Mouse (Mus musculus): ENCODE results near the gene Uts2. TPM values are rescaled to one million over a fixed set of nuclear protein-coding genes. Genes with fewer than 3 reads are reported as not detected.

The Uts2 gene
- polyA plus RNA-seq, 1 experiment from 2014 or later = not detected

GRCm38 (mm10) chr4:151024152-151024551 is 27.3 kb downstream of the Uts2 start:
- Histone ChIP-seq H3K9me3 (replicated peaks) (no peaks in the 10 kb centered on the region), H3K9ac (no peak overlapping the region), H3K36me3 (0 out of 2 replicates have a peak, but pooled peaks cover 7% of the 10 kb centered on the region), H3K27ac (no peak overlapping the region), H3K4me3 (replicated peaks) (no peak overlapping the region), H3K4me2 (no peak overlapping the region), H3K4me1 (0 out of 2 replicates have a peak, but pooled peaks cover 2% of the 10 kb centered on the region), H3K27me3 (no peaks in the 10 kb centered on the region)
- no peak for ATAC-seq (replicated peaks; ENCODE audit: low FRiP score)
- WGBS = 85% methylated on average over 9 of the region's 9 CpGs

GRCm38 (mm10) chr4:151027001-151027400 is 30.1 kb downstream of the Uts2 start:
- H3K9ac ChIP-seq = no peak overlapping the region
- no peaks in the 10 kb centered on the region for H3K27me3 ChIP-seq
- 52% methylated on average over 6 of the region's 6 CpGs for WGBS
- no peak for ATAC-seq (replicated peaks; ENCODE audit: low FRiP score)
- H3K36me3 ChIP-seq = 0 out of 2 replicates have a peak, but pooled peaks cover 4% of the 10 kb centered on the region
- no peak overlapping the region for H3K4me3 ChIP-seq (replicated peaks)
- no peak overlapping the region for H3K4me2 ChIP-seq
- H3K27ac ChIP-seq = no peak overlapping the region
- H3K4me1 ChIP-seq = 0 out of 2 replicates have a peak, but pooled peaks cover 2% of the 10 kb centered on the region
- no peaks in the 10 kb centered on the region for H3K9me3 ChIP-seq (replicated peaks)

GRCm38 (mm10) chr4:151036521-151036920 is 39.6 kb downstream of the Uts2 start:
- H3K4me1 ChIP-seq = no peaks in the 10 kb centered on the region
- no peak for ATAC-seq (replicated peaks; ENCODE audit: low FRiP score)
- no peak overlapping the region for H3K9ac ChIP-seq
- no peak overlapping the region for H3K27ac ChIP-seq
- no peak overlapping the region for H3K4me3 ChIP-seq (replicated peaks)
- H3K9me3 ChIP-seq (replicated peaks) = no peaks in the 10 kb centered on the region
- WGBS = 93% methylated on average over 7 of the region's 7 CpGs
- no peaks in the 10 kb centered on the region for H3K36me3 ChIP-seq
- no peak overlapping the region for H3K4me2 ChIP-seq
- H3K27me3 ChIP-seq = no peaks in the 10 kb centered on the region

GRCm38 (mm10) chr4:151037800-151038199 is 40.9 kb downstream of the Uts2 start:
- Histone ChIP-seq H3K27ac (no peak overlapping the region), H3K36me3 (no peaks in the 10 kb centered on the region), H3K4me3 (replicated peaks) (no peak overlapping the region), H3K9ac (no peak overlapping the region), H3K4me1 (no peaks in the 10 kb centered on the region), H3K4me2 (no peak overlapping the region), H3K27me3 (no peaks in the 10 kb centered on the region), H3K9me3 (replicated peaks) (no peaks in the 10 kb centered on the region)
- no peak for ATAC-seq (replicated peaks; ENCODE audit: low FRiP score)
- 94% methylated on average over 11 of the region's 11 CpGs for WGBS

GRCm38 (mm10) chr4:151041506-151041905 is 44.6 kb downstream of the Uts2 start:
- ATAC-seq (replicated peaks; ENCODE audit: low FRiP score) = no peak
- 84% methylated on average over 5 of the region's 5 CpGs for WGBS

GRCm38 (mm10) chr4:151043281-151043680 is 46.4 kb downstream of the Uts2 start:
- H3K27me3 ChIP-seq = no peaks in the 10 kb centered on the region
- H3K4me1 ChIP-seq = peaks cover 14% of the 10 kb centered on the region
- peak overlapping the region; percentile 52; the same call in 1 of the 2 replicates for H3K9ac ChIP-seq
- peaks cover 18% of the 10 kb centered on the region for H3K36me3 ChIP-seq
- peak overlapping the region; percentile 62 for H3K4me3 ChIP-seq (replicated peaks)
- H3K27ac ChIP-seq = no peak overlapping the region
- H3K9me3 ChIP-seq (replicated peaks) = no peaks in the 10 kb centered on the region
- no peak for ATAC-seq (replicated peaks; ENCODE audit: low FRiP score)
- H3K4me2 ChIP-seq = peak overlapping the region; percentile 96
- 44% methylated on average over 5 of the region's 5 CpGs for WGBS

More at GRCm38 (mm10) chr4:151041506-151041905, 44.6 kb downstream of the Uts2 start:
- H3K4me3 ChIP-seq (replicated peaks) = no peak overlapping the region
- peaks cover 14% of the 10 kb centered on the region for H3K4me1 ChIP-seq
- H3K36me3 ChIP-seq = peaks cover 2% of the 10 kb centered on the region
- H3K9me3 ChIP-seq (replicated peaks) = no peaks in the 10 kb centered on the region
- H3K4me2 ChIP-seq = no peak overlapping the region
- no peaks in the 10 kb centered on the region for H3K27me3 ChIP-seq
- H3K27ac ChIP-seq = no peak overlapping the region
- H3K9ac ChIP-seq = no peak overlapping the region

- peak within 1 kb of the TSS; percentile 52 for H3K9ac ChIP-seq
- under 1% methylated on average over 79 of the region's 79 CpGs for WGBS
- peak; percentile 98 for ATAC-seq (replicated peaks; ENCODE audit: low FRiP score)
- H3K27ac ChIP-seq = peak within 1 kb of the TSS; percentile 78
- H3K4me2 ChIP-seq = peak within 1 kb of the TSS; percentile 96
- peaks cover 28% of the 10 kb centered on the region for H3K36me3 ChIP-seq
- no peaks in the 10 kb centered on the region for H3K27me3 ChIP-seq
- H3K4me3 ChIP-seq (replicated peaks) = peak within 1 kb of the TSS; percentile 62
- H3K4me1 ChIP-seq = peaks cover 14% of the 10 kb centered on the region
- H3K9me3 ChIP-seq (replicated peaks) = no peaks in the 10 kb centered on the region
Observed at GRCm38 (mm10) chr4:151044037-151044943, 47.4 kb downstream of the Uts2 start, which contains the start of gene Per3. Per3 (minus strand) TSS chr4:151044665.

GRCm38 (mm10) chr4:151044944-151045570 is 48.2 kb downstream of the Uts2 start:
- Histone ChIP-seq H3K36me3 (peaks cover 34% of the 10 kb centered on the region), H3K27me3 (no peaks in the 10 kb centered on the region), H3K4me2 (peak overlapping the region; percentile 96), H3K4me3 (replicated peaks) (peak overlapping the region; percentile 62), H3K4me1 (peaks cover 14% of the 10 kb centered on the region), H3K9me3 (replicated peaks) (no peaks in the 10 kb centered on the region), H3K27ac (peak overlapping the region; percentile 37; the same call in 1 of the 2 replicates), H3K9ac (peak overlapping the region; percentile 32; the same call in 1 of the 2 replicates)
- 3% methylated on average over 21 of the region's 21 CpGs for WGBS
- ATAC-seq (replicated peaks; ENCODE audit: low FRiP score) = no peak

GRCm38 (mm10) chr4:151046524-151046923 is 49.6 kb downstream of the Uts2 start:
- Histone ChIP-seq H3K4me1 (peaks cover 14% of the 10 kb centered on the region), H3K27ac (no peak overlapping the region), H3K9me3 (replicated peaks) (no peaks in the 10 kb centered on the region), H3K27me3 (no peaks in the 10 kb centered on the region), H3K36me3 (peaks cover 46% of the 10 kb centered on the region), H3K4me3 (replicated peaks) (no peak overlapping the region), H3K9ac (no peak overlapping the region), H3K4me2 (no peak overlapping the region)
- no peak for ATAC-seq (replicated peaks; ENCODE audit: low FRiP score)
- WGBS = 86% methylated on average over 3 of the region's 3 CpGs

- Histone ChIP-seq H3K9me3 (replicated peaks) (no peaks in the 10 kb centered on the region), H3K9ac (no peak overlapping the region), H3K4me1 (peaks cover 2% of the 10 kb centered on the region; the same call in 1 of the 2 replicates), H3K27me3 (no peaks in the 10 kb centered on the region), H3K4me2 (no peak overlapping the region), H3K27ac (no peak overlapping the region), H3K4me3 (replicated peaks) (no peak overlapping the region), H3K36me3 (peaks cover 79% of the 10 kb centered on the region)
- no peak for ATAC-seq (replicated peaks; ENCODE audit: low FRiP score)
- 67% methylated on average over 1 of the region's 1 CpGs for WGBS
Observed at GRCm38 (mm10) chr4:151051162-151051561, 54.3 kb downstream of the Uts2 start.

All from kidney, embryonic 15.5 days (tissue).